Mouse (Mus musculus): ENCODE measurements around the gene Nae1. TPM values are rescaled to one million over a fixed set of nuclear protein-coding genes. Genes with fewer than 3 reads are reported as not detected.

The Nae1 gene
- total and polyA plus RNA-seq, 2 experiments, result 7.3 to 30.1 TPM

- Histone ChIP-seq H3K9ac (ENCODE audit: low read depth, low read length) (no peak overlapping the region), H3K4me1 (ENCODE audit: control insufficient read depth, insufficient read depth, low read length) (peaks cover 2% of the 10 kb centered on the region; the same call in 1 of the 2 replicates), H3K4me3 (ENCODE audit: insufficient read depth, low read depth, low read length) (no peak overlapping the region), H3K79me2 (ENCODE audit: control insufficient read depth, insufficient read depth, low read length) (no peaks in the 10 kb centered on the region), H3K36me3 (ENCODE audit: control insufficient read depth, insufficient read depth, low read length) (no peaks in the 10 kb centered on the region), H3K27me3 (ENCODE audit: control insufficient read depth, insufficient read depth, low read length) (no peaks in the 10 kb centered on the region), H3K27ac (replicated peaks; ENCODE audit: insufficient read depth, low read depth, low read length) (no peak overlapping the region)
- no peak for DNase-seq (ENCODE audit: extremely low read depth, low read depth, low spot score)
- TF ChIP-seq CTCF (IDR thresholded peaks at IDR 0.05; ENCODE audit: low read depth, low read length), result no peak
- WGBS, result 93% methylated on average over 5 of the region's 5 CpGs
These were observed 31.0 kb upstream of the Nae1 start for GRCm38 (mm10) chr8:104565457-104565798.

- Histone ChIP-seq H3K9ac (ENCODE audit: low read depth, low read length) (no peak overlapping the region), H3K4me1 (ENCODE audit: control insufficient read depth, insufficient read depth, low read length) (peaks cover 2% of the 10 kb centered on the region; the same call in 1 of the 2 replicates), H3K27ac (replicated peaks; ENCODE audit: insufficient read depth, low read depth, low read length) (no peak overlapping the region), H3K36me3 (ENCODE audit: control insufficient read depth, insufficient read depth, low read length) (no peaks in the 10 kb centered on the region), H3K79me2 (ENCODE audit: control insufficient read depth, insufficient read depth, low read length) (no peaks in the 10 kb centered on the region), H3K27me3 (ENCODE audit: control insufficient read depth, insufficient read depth, low read length) (no peaks in the 10 kb centered on the region), H3K4me3 (ENCODE audit: insufficient read depth, low read depth, low read length) (no peak overlapping the region)
- DNase-seq (ENCODE audit: extremely low read depth, low read depth, low spot score), result peak; percentile 92
- TF ChIP-seq CTCF (IDR thresholded peaks at IDR 0.05; ENCODE audit: low read depth, low read length), result peak; percentile 90
- TF ChIP-seq POLR2A (IDR thresholded peaks at IDR 0.05; ENCODE audit: extremely low read depth, insufficient read depth, low read length), result no peak
- WGBS, result 9% methylated on average over 22 of the region's 22 CpGs
These were observed 30.4 kb upstream of the Nae1 start for GRCm38 (mm10) chr8:104564633-104565456.

GRCm38 (mm10) chr8:104560731-104561130 is 26.3 kb upstream of the Nae1 start:
- TF ChIP-seq CTCF (IDR thresholded peaks at IDR 0.05; ENCODE audit: low read depth, low read length) (no peak), POLR2A (IDR thresholded peaks at IDR 0.05; ENCODE audit: extremely low read depth, insufficient read depth, low read length) (no peak)
- no peaks in the 10 kb centered on the region for H3K79me2 ChIP-seq (ENCODE audit: control insufficient read depth, insufficient read depth, low read length)
- H3K27me3 ChIP-seq (ENCODE audit: control insufficient read depth, insufficient read depth, low read length), result no peaks in the 10 kb centered on the region
- no peak overlapping the region for H3K9ac ChIP-seq (ENCODE audit: low read depth, low read length)
- no peak for DNase-seq (ENCODE audit: extremely low read depth, low read depth, low spot score)
- H3K4me3 ChIP-seq (ENCODE audit: insufficient read depth, low read depth, low read length), result no peak overlapping the region
- no peaks in the 10 kb centered on the region for H3K36me3 ChIP-seq (ENCODE audit: control insufficient read depth, insufficient read depth, low read length)
- H3K27ac ChIP-seq (replicated peaks; ENCODE audit: insufficient read depth, low read depth, low read length), result no peak overlapping the region
- peaks cover 2% of the 10 kb centered on the region; the same call in 1 of the 2 replicates for H3K4me1 ChIP-seq (ENCODE audit: control insufficient read depth, insufficient read depth, low read length)

GRCm38 (mm10) chr8:104557226-104557625 is 22.8 kb upstream of the Nae1 start:
- WGBS, result 25% methylated on average over 7 of the region's 7 CpGs
- Histone ChIP-seq H3K4me1 (ENCODE audit: control insufficient read depth, insufficient read depth, low read length) (no peaks in the 10 kb centered on the region), H3K27me3 (ENCODE audit: control insufficient read depth, insufficient read depth, low read length) (no peaks in the 10 kb centered on the region), H3K9ac (ENCODE audit: low read depth, low read length) (no peak overlapping the region), H3K27ac (replicated peaks; ENCODE audit: insufficient read depth, low read depth, low read length) (no peak overlapping the region), H3K36me3 (ENCODE audit: control insufficient read depth, insufficient read depth, low read length) (no peaks in the 10 kb centered on the region), H3K79me2 (ENCODE audit: control insufficient read depth, insufficient read depth, low read length) (no peaks in the 10 kb centered on the region), H3K4me3 (ENCODE audit: insufficient read depth, low read depth, low read length) (no peak overlapping the region)
- DNase-seq (ENCODE audit: extremely low read depth, low read depth, low spot score), result no peak
- TF ChIP-seq POLR2A (IDR thresholded peaks at IDR 0.05; ENCODE audit: extremely low read depth, insufficient read depth, low read length) (no peak), CTCF (IDR thresholded peaks at IDR 0.05; ENCODE audit: low read depth, low read length) (no peak)

- Histone ChIP-seq H3K79me2 (ENCODE audit: control insufficient read depth, insufficient read depth, low read length) (no peaks in the 10 kb centered on the region), H3K9ac (ENCODE audit: low read depth, low read length) (no peak overlapping the region), H3K36me3 (ENCODE audit: control insufficient read depth, insufficient read depth, low read length) (no peaks in the 10 kb centered on the region), H3K4me3 (ENCODE audit: insufficient read depth, low read depth, low read length) (no peak overlapping the region), H3K27ac (replicated peaks; ENCODE audit: insufficient read depth, low read depth, low read length) (no peak overlapping the region), H3K4me1 (ENCODE audit: control insufficient read depth, insufficient read depth, low read length) (no peaks in the 10 kb centered on the region), H3K27me3 (ENCODE audit: control insufficient read depth, insufficient read depth, low read length) (no peaks in the 10 kb centered on the region)
- TF ChIP-seq CTCF (IDR thresholded peaks at IDR 0.05; ENCODE audit: low read depth, low read length) (no peak), POLR2A (IDR thresholded peaks at IDR 0.05; ENCODE audit: extremely low read depth, insufficient read depth, low read length) (no peak)
- 72% methylated on average over 4 of the region's 4 CpGs for WGBS
- DNase-seq (ENCODE audit: extremely low read depth, low read depth, low spot score), result no peak
These were observed 20.8 kb upstream of the Nae1 start for GRCm38 (mm10) chr8:104555191-104555590.

- Histone ChIP-seq H3K27me3 (ENCODE audit: control insufficient read depth, insufficient read depth, low read length) (peaks cover 7% of the 10 kb centered on the region; the same call in 1 of the 2 replicates), H3K4me1 (ENCODE audit: control insufficient read depth, insufficient read depth, low read length) (peaks cover 6% of the 10 kb centered on the region), H3K36me3 (ENCODE audit: control insufficient read depth, insufficient read depth, low read length) (no peaks in the 10 kb centered on the region), H3K79me2 (ENCODE audit: control insufficient read depth, insufficient read depth, low read length) (no peaks in the 10 kb centered on the region), H3K4me3 (ENCODE audit: insufficient read depth, low read depth, low read length) (no peak overlapping the region), H3K9ac (ENCODE audit: low read depth, low read length) (no peak overlapping the region), H3K27ac (replicated peaks; ENCODE audit: insufficient read depth, low read depth, low read length) (no peak overlapping the region)
- 92% methylated on average over 8 of the region's 8 CpGs for WGBS
- no peak for DNase-seq (ENCODE audit: extremely low read depth, low read depth, low spot score)
- TF ChIP-seq CTCF (IDR thresholded peaks at IDR 0.05; ENCODE audit: low read depth, low read length) (no peak), POLR2A (IDR thresholded peaks at IDR 0.05; ENCODE audit: extremely low read depth, insufficient read depth, low read length) (no peak)
These were observed 9.1 kb upstream of the Nae1 start for GRCm38 (mm10) chr8:104543440-104544045.
